Mouse (Mus musculus) cerebellum, adult 8-10 months (tissue): ENCODE measurements around the gene Fis1.
"Not testable (repeated sequence)": the region's sequence is repeated elsewhere in the genome, so short reads cannot be mapped to it uniquely, and the experiment has no call there.

ENCODE experiments used
- DNase-seq: peaks from one replicate; pipeline ENCODE4 v3.0.0; 2022

Fis1 gene

DNA sequence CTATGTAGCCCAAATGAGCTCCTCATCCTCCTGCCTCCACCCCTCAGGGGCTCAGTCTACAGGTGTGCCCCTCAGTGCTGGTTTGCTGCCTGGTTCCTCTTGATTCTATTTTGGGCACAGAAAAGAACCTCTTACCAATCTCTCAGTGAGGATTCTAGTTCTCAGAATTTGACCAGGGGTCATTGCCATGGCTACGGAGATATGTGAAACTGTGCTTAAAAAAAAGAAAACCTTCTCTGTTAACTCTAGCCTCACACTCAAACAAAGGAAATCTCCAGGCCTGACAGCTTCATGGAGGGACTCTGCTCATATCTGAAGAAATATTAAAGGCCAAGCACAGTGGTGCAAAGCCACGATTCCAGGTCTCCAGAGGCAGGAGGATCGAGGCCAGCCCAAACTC lies 10.3 kb upstream of the Fis1 start:
- no peak for DNase-seq

DNA sequence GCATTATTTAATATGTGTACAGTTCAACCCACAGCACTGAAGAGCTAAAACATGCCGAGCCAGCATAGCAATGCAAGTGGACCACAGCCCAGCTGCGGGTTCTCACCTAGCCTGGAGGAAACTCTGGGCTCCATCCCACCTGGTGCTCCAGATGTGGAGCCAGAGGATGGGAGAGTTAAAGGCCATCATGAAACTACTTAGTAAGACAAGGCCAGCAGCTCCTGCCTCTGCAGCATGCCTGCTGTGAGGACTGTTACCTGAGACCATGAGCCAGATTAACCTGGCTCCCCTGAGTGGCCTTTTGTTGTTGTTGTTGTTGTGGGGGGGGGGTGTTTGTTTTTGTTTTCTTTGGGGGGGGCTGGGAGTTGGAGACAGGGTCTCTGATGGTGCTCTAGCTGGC lies 9.7 kb upstream of the Fis1 start:
- no peak for DNase-seq

DNA sequence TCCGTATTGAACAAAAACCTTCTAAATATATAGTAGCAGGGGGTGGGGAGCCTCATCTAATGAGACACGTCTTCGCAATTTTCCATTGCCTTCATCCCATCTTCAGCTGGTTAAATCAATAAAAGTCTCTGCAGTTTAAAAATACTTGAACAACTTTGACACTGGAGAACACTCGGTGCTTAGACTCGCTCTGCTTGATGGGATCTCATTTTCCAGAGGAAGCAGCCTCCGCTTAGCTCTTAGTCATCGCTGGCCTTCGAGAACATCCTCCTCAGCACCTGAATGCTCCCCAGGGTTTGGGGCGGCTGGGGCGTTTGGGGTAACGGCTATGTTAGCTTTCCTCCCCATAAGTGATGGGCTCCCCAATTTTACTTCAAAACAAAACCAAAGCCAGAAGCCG lies 8.0 kb upstream of the Fis1 start:
- DNase-seq: no peak

DNA sequence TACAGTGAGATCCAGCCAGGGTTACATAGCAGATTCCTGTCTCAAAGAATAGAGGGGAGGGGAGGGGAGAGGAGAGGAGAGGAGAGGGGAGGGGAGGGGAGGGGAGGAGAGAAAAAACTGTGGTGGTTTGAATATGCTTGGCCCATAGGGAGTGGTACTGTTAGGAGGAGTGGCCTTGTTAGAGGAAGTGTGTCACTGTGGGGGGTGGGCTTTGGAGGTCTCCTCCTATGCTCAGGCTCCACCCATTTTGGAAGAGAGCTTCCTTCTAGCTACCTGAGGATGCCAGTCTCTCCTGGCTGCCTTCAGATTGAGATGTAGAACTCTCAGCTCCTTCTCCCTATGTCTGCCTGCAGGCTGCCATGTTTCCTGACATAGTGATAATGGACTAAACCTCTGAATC lies 5.2 kb upstream of the Fis1 start:
- DNase-seq: no peak

DNA sequence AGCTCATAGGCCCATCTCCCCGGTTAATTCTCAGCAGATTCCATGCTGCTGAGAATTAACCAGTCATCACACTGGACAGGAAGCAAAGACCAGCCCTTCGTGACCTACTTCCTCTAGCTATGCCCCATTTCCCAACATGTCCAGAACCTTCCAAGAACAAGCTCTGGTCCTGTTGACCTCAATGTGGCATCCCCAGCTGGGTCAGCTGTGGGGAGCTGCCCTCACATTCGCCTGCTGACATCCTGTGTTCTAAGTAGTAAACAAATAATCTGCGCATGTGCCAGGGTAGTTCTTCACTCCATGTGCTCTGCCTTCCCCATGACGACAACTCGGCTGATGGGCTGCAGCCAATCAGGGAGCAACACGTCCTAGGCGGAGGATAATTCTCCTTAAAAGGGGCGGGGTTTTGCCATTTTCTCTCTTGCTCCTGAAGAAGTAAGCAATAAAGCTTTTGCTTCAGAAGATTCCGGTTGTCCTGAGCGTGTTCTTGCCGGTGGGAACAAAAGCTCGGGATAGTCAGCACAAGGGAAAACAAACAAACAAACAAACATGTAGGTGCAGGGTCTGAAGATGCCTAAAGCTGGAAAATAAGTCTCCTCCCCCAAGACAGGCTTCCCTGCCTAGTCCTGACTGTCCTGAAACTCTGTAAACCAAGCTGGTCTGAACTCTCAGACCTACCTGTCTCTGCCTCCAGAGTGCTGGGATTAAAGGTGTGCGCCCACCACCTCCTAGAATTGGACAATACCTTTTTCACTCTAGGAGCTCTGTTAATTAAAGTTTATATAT lies 3.3 kb upstream of the Fis1 start:
- DNase-seq: not testable (repeated sequence)

DNA sequence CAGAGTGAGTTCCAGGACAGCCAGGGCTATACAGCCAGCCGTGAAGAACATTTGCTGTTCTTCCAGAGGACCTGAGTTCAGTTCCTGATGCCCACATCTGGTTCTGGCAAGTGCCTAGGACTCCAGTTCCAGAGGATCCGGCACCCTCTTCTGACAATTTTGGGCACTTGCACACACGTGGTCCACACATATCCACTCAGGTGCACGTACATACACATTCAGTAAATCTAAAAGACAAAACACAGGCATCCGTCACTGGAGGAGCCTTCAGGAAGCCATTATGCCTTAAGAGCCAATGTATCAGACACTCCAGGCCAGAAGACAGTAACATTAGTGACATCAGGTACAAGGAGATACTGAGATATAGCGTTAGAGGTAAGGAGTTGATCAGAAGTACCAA lies 2.6 kb upstream of the Fis1 start:
- DNase-seq: no peak

DNA sequence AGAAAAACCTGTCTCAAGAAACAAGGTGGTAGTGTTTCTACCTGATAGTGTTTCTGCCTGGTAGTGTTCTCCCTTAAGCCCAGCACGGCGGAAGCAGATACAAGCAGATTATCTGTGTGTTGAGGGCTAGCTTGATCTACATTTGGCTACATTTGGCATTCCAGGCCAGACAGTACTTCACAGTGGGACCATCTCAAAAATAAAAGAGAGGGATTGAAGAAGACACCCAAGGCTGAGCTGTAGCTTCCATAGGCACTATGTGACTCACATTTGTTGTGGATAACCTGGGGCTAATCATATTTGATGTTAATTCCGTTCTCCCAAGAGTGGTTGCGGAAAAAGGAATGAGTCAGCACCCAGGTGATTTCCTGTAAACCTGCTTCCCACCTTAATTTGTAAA lies 922 bp upstream of the Fis1 start:
- no peak for DNase-seq

DNA sequence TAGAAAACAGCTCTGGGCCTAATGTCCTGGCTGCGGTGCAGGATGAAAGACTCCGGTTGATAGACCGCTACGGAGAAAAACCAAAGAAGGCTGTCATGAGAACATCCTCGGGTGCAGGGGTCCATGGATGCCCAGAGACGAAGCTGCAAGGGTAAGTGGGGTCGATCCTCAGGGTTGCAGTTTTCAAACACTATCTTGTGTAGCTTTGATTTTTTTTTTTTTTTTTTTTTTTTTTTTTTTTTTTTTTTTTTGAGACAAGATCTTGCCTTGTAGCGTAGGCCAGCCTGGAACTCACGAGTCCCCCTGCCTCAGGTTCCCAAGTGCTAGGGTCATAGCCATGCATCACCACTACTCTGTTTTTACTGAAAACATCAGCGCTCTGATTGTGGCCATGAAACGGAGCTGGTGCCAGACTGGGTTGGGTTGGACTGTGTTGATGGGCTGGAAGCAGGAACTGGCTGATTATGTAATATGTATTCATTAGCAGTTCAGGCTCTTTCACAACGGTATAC lies 421 bp downstream of the Fis1 start:
- no peak for DNase-seq

DNA sequence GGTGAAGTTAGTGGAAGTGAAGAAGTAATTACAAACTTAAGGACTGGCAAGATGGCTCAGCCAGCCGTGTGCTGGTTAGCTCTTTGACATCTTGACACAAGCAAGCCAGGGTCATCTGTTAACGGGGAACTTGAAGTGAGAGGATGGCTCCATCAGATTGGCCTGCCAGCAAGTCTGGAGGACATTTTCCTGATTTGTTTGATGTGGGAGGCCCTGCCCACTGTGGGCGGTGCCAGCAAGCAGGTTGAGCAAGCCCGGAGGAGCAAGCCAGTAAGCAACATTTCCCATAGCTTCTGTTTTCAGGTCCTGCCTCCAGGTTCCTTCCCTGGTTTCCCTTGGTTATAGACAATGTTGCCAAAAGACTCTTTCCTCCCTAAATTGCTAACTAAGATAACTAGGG lies 2.5 kb downstream of the Fis1 start:
- DNase-seq: no peak

DNA sequence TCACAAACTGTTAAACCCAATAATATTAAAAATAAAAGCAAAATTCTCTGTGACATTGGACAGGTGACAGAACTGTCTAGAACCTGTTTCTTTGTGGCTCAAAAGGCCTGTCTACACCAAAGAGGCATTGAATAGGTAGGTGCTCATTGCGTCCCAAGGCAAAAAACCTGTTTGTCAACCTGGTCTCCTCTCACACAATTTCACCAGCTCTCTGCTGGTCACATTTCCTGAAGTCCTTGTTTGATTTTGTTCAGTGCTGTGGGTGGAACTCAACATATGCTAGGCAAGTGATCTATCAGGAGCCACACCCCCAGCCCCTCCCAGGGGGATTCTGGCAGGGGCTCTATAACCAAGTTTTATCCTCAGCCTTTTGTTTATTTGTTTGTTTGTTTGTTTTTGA lies 4.2 kb downstream of the Fis1 start:
- no peak for DNase-seq

DNA sequence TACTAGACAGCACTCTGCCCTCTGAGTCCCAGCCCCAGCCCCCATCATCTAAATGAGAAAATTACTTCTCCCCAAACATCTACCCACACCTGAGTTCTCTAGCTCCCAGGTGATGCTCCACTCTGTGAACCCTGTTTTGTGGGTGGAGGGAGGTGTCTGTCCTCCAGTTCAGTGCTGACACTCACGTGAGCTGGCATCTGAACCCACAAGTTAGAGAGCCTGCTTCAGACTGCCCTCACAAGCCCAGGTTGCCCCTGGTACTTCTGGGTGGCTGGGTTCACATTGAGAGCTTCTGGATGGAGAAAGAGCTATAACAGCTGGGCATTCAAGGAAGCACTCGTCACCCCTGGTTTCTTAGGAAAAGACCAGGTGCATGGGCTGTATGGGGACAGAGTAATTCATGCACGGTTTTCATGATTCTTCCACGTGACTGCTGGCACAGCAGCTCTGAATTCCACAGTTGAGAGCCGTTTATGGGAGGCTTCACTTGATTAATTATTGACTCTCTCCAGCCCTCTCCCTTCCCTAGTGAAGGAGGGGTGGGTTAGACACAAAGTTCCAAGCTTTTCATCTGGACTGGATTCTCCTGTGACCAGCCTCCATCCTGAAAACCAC lies 6.0 kb downstream of the Fis1 start:
- no peak for DNase-seq

DNA sequence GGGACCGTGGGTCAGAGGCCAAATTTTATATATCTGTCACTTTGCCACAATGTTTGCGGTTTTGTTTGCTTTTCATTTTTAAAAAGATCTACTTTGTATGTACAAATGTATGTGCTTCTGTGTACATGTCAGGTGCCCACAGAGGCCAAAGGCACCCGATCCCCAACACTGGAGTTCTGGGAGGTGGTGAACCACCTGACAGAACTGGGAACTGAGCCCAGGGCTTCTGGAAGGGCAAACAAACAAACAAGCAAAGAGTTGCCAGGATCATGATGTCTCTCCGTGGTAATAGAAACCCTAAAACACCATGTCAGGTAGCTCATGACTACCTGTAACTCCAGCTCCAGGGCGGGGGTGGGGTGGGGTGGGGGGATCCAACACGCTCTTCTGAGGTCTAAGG lies 7.0 kb downstream of the Fis1 start:
- no peak for DNase-seq

DNA sequence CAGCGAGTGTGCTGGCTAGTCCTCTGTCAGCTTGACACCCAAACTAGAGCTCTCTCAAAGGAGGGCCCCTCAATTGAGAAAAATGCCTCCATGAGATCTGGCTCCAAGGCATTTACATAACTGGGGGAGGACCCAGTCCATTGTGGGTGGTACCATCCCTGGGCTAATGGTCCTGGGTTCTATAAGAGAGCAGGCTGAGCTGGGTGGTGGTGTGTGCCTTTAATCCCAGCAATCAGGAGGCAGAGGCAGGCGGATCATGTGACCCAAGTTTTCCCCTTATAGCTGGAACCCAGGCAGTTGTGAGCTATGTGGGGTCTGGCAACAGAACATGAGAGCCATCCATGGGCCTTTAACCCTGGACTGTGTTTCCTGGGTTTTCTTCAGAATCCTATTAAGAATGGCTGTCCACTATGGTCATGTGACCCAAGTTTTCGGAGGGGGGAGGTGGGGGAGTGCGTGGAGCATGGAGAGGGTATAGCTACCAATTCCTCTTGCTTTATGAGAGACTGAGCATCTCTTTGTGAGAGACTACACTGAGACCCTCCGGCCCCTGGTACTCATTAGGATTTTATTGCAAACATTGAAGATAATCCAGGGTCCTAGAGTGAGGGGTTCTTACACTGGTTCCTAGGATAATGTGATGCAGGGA lies 8.4 kb downstream of the Fis1 start:
- no peak for DNase-seq

DNA sequence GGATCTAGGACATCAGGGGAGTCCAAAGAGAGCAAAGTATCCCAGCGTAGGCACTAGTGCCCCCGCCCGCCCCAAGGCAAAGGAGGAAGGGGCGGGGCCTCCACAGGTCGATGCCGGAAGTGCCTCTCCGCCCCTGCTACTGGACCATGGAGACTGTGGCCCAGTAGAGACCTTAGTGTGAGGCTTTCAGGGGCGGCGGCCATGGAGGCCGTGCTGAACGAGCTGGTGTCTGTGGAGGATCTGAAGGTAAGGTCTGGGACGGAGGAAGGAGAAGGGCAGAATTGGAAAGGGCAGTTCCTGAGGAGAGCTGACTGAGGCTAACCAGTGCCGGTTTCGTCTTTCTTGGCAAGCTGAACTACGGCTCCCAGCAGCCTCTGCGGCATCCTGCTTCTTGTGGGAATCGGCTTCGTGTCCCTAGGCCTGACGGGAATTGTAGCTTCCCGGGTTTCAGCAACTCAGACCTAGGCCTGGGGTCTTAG lies 8.9 kb downstream of the Fis1 start:
- DNase-seq: peak; percentile 92

DNA sequence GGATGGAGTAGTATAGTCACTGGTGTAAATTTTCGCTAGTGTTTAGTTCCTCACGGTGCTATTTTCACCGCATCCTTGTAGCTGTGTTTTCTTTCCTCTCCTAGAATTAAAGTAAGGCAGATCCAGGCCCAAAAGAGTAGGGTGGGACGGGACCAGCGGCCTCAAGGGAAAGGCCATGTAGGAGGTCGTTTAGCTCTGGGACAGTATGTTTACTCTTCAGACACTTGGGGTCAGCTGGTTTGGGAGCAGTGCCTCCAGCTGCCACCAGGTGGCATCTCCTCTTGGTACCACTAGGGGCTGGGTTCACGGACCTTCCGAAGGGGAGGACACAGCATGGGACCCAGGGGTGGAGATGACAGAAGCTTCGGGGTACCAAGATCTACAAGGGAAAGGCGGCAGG lies 9.4 kb downstream of the Fis1 start:
- peak; percentile 82 for DNase-seq

DNA sequence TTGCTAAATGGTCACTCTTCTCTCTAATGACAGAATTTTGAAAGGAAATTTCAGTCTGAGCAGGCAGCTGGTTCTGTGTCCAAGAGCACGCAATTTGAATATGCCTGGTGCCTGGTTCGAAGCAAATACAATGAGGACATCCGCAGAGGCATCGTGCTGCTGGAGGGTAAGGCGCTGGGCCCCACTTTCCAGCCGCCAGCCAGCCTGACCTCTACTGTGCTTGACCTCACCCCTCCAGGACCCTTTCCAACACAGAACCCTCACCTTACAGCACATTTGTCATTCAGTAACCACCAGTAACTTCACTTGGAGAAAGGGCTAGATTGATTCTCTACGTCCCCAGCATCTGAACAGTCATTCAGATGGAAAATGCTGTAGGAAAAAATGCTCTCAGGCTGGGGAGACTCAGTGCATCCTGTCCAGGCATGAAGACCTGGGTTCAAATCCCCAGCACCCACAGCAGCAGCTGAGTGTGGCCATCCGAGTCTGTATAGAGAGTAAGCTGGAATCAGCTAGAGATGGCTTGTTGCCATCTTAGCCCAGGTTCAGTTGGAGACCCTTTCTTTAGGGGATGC lies 10.0 kb downstream of the Fis1 start:
- no peak for DNase-seq

DNA sequence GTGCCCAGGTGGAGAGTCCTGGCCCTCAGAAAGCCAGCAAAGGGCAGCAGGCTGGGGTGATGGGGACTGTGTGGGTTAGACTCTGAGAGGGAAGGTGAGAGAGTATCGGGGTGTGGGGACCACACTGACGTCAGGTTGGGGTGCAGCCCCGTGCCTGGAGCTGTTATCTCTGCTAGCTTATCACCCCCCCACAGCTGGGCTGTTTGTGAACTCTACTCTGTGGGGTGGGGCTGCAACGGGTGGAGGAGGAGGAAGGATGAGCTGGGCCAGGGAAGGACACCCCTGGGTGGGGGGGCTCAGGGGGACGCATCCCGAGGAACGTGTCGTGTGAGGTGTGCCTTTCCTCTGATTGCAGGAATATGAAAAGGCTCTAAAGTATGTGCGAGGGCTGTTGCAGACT lies 12.1 kb downstream of the Fis1 start:
- no peak for DNase-seq

DNA sequence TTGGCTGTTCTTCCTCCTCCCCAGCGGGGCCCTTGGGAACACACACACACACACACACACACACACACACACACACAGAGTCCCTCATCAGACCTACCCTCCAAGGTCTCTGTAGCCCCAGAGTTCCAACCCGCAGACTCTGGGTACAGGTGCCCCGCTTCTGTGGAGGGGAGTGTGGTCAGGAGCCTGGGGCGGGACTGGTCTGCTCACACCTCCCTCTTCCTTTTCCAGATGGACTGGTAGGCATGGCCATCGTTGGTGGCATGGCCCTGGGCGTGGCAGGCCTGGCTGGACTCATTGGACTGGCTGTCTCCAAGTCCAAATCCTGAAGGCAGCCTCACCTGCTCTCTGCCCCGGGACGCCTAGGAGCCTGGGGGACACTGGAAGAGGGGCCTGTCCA lies 12.6 kb downstream of the Fis1 start:
- no peak for DNase-seq

DNA sequence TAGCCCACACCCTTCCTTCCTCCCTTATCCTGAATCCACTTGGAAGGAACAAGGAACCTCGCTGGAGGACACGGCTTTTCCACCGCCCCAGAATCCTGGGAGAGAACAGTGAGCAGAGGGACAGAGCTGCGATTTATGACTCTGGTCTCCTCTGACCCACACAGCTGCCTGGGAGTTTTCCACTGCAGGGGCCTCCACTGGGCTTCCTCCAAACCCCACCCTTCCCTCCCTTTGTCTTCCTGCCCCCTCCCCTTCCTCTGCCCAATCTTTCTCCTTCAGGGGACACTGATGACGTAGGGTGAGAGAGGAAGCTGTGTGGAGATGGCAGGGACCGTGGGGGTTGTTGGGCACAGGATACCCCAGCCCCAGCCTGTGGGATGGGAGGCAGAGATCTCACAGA lies 13.3 kb downstream of the Fis1 start, which contains the start of gene Cldn15:
Gene Cldn15 (plus strand): TSS at position 286 of the 400 bp plus-strand sequence.
- DNase-seq: no peak

DNA sequence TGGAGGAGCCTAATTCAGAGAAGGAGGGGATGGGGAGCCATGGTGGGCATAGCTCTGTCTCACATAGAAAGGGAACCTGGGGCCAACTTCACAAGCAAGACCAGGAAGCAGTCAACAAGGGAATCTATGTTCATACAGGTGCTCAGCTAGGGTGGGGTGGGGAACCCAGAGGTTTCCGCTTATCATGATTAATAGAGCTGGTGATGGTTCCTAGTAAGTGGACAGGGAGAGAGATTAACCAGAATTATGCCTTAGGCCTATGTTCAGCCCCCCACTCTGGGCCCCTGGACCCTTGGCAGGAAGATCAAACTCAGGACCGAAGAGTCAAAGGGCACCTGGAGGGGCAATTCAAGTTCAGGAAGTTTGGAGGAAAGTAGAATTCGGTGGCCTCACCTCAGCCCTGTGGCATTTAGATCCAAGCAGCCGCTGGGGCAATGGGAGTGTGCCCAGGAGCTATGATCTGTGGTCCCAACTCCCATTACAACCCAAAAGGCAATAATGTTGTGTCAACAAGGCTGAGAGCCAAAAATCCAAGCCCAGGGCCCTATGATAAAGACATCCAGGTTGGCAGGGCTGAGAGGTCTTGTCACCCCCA lies 13.9 kb downstream of the Fis1 start:
- DNase-seq: no peak

DNA sequence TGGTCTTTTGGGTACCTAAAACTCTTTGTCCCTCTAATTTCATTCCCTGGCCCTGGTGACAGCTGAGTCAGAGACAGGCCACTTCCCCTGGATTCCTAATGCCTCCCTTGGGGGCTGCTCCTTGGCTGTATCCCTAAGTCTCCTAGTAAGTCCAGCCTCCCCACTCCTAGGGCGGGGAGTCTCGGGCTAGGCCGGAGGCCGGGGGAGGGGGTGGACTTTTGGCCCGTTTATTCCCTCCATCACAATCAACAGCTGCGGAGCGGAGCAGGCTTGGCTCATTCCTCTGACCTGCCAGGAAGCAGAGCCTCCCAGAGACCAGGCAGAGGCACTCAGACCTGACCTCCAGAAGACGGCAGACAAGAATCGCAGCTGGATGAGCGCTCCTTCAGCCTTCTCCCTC lies 14.5 kb downstream of the Fis1 start:
- no peak for DNase-seq

DNA sequence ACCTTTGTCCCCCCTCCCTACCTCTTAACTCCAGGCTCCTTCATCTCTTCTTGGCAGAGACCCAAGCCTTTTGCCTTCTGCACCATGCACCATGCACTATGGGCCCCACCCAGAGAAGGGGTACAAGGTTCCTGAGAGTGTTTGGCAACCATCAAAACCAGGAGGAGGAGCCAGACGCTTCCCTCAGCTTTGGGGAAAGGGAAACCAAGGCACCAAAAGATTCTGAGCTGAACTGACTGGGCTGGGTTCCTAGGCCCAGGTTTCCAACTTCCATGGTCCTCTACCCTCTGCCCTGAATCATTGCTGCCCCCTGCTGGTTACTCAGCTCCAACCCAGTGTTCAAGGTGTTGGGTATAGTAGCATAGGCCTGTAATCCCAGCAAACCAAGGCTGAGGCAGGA lies 17.6 kb downstream of the Fis1 start:
- peak; percentile 42 for DNase-seq

DNA sequence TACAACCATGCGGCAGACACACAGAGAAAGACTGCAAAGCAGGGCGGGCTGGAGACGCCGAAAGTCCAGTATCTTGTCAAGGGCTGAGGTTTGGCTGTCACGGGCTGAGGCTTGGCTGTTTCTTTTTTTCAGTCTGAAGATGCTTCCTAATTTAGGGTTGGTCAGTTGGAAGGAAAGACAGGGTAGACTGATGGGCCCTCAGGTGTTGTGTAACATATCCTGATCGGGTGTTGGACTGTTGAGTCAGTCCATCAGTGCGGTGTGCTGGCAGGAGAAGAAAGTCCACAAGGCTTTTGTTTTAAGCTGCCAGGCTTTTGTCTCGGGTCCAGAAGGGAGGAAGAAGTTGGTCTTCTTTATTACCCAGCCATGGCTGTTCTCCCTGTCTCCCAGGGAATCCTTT lies 20.6 kb downstream of the Fis1 start:
- no peak for DNase-seq
